9 mouse cellular contexts compared by ENCODE assay signal in genomic region chr12:86027000-86027399, GRCm38 (mm10). TPM values are rescaled to one million over a fixed set of nuclear protein-coding genes. Genes with fewer than 3 reads are reported as not detected.
DNase-seq lines count a peak whose midpoint lies in the region; ATAC-seq and TF ChIP-seq lines count a peak whose summit lies in the region.
"Had no signal": no experiment of that assay in that cellular context is flagged by ENCODE, and none has a peak within 500 bp of the region (broad histone marks: within the 10 kb centered on the region; RNA-seq: fewer than 3 reads in every experiment).

No protein-coding gene starts in this region.

- peaks cover 18% of the 10 kb centered on the region for H3K4me1 ChIP-seq in cerebellum, adult 2 months (ENCODE audit: control insufficient read depth, insufficient read depth, low read length)
- no peaks in the 10 kb centered on the region for H3K4me1 ChIP-seq in intestine, postnatal 0 days (replicated peaks; ENCODE audit: control insufficient read depth, insufficient read depth, low read length)

- TF ChIP-seq CTCF in cerebellum, adult 2 months (IDR thresholded peaks at IDR 0.05; ENCODE audit: borderline replicate concordance, insufficient read depth, low read depth, low read length): no peak
- no peak for TF ChIP-seq CTCF in intestine, postnatal 0 days (IDR thresholded peaks at IDR 0.05; ENCODE audit: low read depth)

- intact Hi-C loops in left cerebral cortex, postnatal 4 days (cut with DNase I): no loop called here

- 60% methylated on average over 5 of the region's 5 CpGs for WGBS in cerebellum, adult 2 months
- WGBS in intestine, postnatal 0 days: 79% methylated on average over 5 of the region's 5 CpGs

- no peak for TF ChIP-seq POLR2A in cerebellum, adult 2 months (IDR thresholded peaks at IDR 0.05; ENCODE audit: borderline replicate concordance, insufficient read depth, low read length)

- H3K4me2 ChIP-seq in intestine, postnatal 0 days (replicated peaks; ENCODE audit: low read depth): no peak overlapping the region

- no peak for ATAC-seq in intestine, postnatal 0 days

- H3K27ac ChIP-seq in cerebellum, adult 2 months (ENCODE audit: insufficient read depth, low read length): no peak overlapping the region
- H3K27ac ChIP-seq in intestine, postnatal 0 days (ENCODE audit: low read depth, low read length): no peak overlapping the region

- H3K4me3 ChIP-seq in cerebellum, adult 2 months (replicated peaks; ENCODE audit: insufficient read depth, low read depth, low read length): no peak overlapping the region
- no peak overlapping the region for H3K4me3 ChIP-seq in intestine, postnatal 0 days (ENCODE audit: low read depth, low read length)

- no peaks in the 10 kb centered on the region for H3K9me3 ChIP-seq in intestine, postnatal 0 days (ENCODE audit: control insufficient read depth)

- H3K27me3 ChIP-seq in cerebellum, adult 2 months (ENCODE audit: control insufficient read depth, insufficient read depth, low read length): no peaks in the 10 kb centered on the region
- H3K27me3 ChIP-seq in intestine, postnatal 0 days (replicated peaks; ENCODE audit: control insufficient read depth, insufficient read depth, low read length): no peaks in the 10 kb centered on the region

- no peak overlapping the region for H3K9ac ChIP-seq in intestine, postnatal 0 days (ENCODE audit: low read depth, low read length)

- DNase-seq in embryo, embryonic 10 days (ENCODE audit: low spot score): peak; percentile 16
- no peak for DNase-seq in embryo, embryonic 10.5 days (ENCODE audit: low spot score)
- peak; percentile 63 for DNase-seq in left cerebral cortex, postnatal 4 days
- no peak for DNase-seq in left cerebral cortex, adult 9 months (ENCODE audit: low spot score in 2 of 2)
- DNase-seq in cerebellum, adult 2 months: peak; percentile 39 to 56
- DNase-seq in kidney, postnatal 14 days: peak; percentile 17
- no peak for DNase-seq in layer of hippocampus, postnatal 14 days (ENCODE audit: low spot score in 2 of 2)
- DNase-seq: lung, postnatal 4 days had no signal

- no peaks in the 10 kb centered on the region for H3K36me3 ChIP-seq in intestine, postnatal 0 days (ENCODE audit: control insufficient read depth, insufficient read depth)

RNA-seq across cellular contexts. Expression of gene Tgfb3, which starts 51.8 kb away (rescaled TPM):
- 1 to 10 TPM; 6.5 to 7.0 TPM for total RNA-seq in left cerebral cortex, postnatal 4 days (2021)
- polyA plus RNA-seq in cerebellum, adult 2 months (2012; rRNA removed): 15.2 and 15.7 TPM in 2 replicates
- total RNA-seq in layer of hippocampus, postnatal 14 days (2021): 10 to 100 TPM; 13.1 to 14.2 TPM
- polyA plus RNA-seq in intestine, postnatal 0 days (2015; fragmentation: Nextera tagmentation; extraction: Ambion mirVana): 8.5 and 9.2 TPM in 2 replicates

RNA-seq across cellular contexts. Expression of gene Ift43, which starts 55.3 kb away (rescaled TPM):
- total RNA-seq in left cerebral cortex, postnatal 4 days (2021): 10 to 100 TPM; 14.9 to 17.4 TPM
- polyA plus RNA-seq in cerebellum, adult 2 months (2012; rRNA removed): 33.7 and 34.9 TPM in 2 replicates
- 10 to 100 TPM; 11.3 to 12.0 TPM for total RNA-seq in layer of hippocampus, postnatal 14 days (2021)
- polyA plus RNA-seq in intestine, postnatal 0 days (2015; fragmentation: Nextera tagmentation; extraction: Ambion mirVana): 61.0 and 65.9 TPM in 2 replicates

Comparison
In these comparisons a context has a peak if more than half of its experiments do, and no peak if none do; other contexts are left out.
1. DNase-seq: peak in embryo, embryonic 10 days (single experiment), left cerebral cortex, postnatal 4 days (single experiment), cerebellum, adult 2 months (2 of 2) and kidney, postnatal 14 days (single experiment); none in embryo, embryonic 10.5 days (single experiment), left cerebral cortex, adult 9 months (0 of 2) and layer of hippocampus, postnatal 14 days (0 of 2).